Mouse (Mus musculus) neural tube, embryonic 14.5 days (tissue): ENCODE measurements at regions not wholly inside any gene's neighbourhood (a gene's known extent, or its start where the extent isn't known, plus 50 kb on each side); places are given as distances from the start of the nearest gene placed in this dataset.

Source experiments
- ATAC-seq: fragments of 200-750 bp; cut with Nextera tagmentation; 2 replicates; pipeline ENCODE4 v1.8.0; 2017; ENCODE audit warnings: low read depth, mild to moderate bottlenecking, moderate TSS enrichment, moderate library complexity
- H3K27ac ChIP-seq: fragments of 300-500 bp; sonication (generic); 2 replicates; pipeline ENCODE4 v1.5.1; 2014; ENCODE audit warnings: low read depth, mild to moderate bottlenecking, control low read depth, low read length, moderate library complexity, mixed read lengths
- H3K27me3 ChIP-seq: fragments of 300-500 bp; sonication (generic); 2 replicates; pipeline ENCODE4 v1.6.1; 2014; ENCODE audit warnings: low read length; ENCODE audit not compliant: control insufficient read depth, insufficient read depth
- H3K36me3 ChIP-seq: fragments of 300-500 bp; sonication (generic); 2 replicates; pipeline ENCODE4 v1.6.1; 2014; ENCODE audit warnings: low read length, mixed read lengths; ENCODE audit not compliant: control insufficient read depth, insufficient read depth
- H3K4me1 ChIP-seq: fragments of 300-500 bp; sonication (generic); 2 replicates; pipeline ENCODE4 v1.6.1; 2014; ENCODE audit warnings: low read length; ENCODE audit not compliant: control insufficient read depth, insufficient read depth
- H3K4me2 ChIP-seq: fragments of 300-500 bp; sonication (generic); 2 replicates; pipeline ENCODE4 v1.6.1; 2014; ENCODE audit warnings: mild to moderate bottlenecking, low read depth, low read length, control low read depth
- H3K4me3 ChIP-seq: fragments of 300-500 bp; sonication (generic); 2 replicates; pipeline ENCODE4 v1.5.1; 2014; ENCODE audit warnings: low read depth, low read length, control low read depth, mixed read lengths
- H3K9ac ChIP-seq: fragments of 300-500 bp; sonication (generic); replicated peaks from 2 replicates; pipeline ENCODE4 v1.6.1; 2014; ENCODE audit warnings: low read depth, mild to moderate bottlenecking, control low read depth, low read length, mixed read lengths
- H3K9me3 ChIP-seq: fragments of 300-500 bp; sonication (generic); 2 replicates; pipeline ENCODE4 v1.6.1; 2016; ENCODE audit warnings: low read length; ENCODE audit not compliant: control insufficient read depth
- WGBS: fragments of 180-500 bp; shearing (Covaris S2); extraction: QIAGEN DNeasy Blood & Tissue Kit; methylation state at CpG from one replicate; pipeline ENCODE4 v1.1.7; 2014; 5-methylcytosine and 5-hydroxymethylcytosine counted together

DNA sequence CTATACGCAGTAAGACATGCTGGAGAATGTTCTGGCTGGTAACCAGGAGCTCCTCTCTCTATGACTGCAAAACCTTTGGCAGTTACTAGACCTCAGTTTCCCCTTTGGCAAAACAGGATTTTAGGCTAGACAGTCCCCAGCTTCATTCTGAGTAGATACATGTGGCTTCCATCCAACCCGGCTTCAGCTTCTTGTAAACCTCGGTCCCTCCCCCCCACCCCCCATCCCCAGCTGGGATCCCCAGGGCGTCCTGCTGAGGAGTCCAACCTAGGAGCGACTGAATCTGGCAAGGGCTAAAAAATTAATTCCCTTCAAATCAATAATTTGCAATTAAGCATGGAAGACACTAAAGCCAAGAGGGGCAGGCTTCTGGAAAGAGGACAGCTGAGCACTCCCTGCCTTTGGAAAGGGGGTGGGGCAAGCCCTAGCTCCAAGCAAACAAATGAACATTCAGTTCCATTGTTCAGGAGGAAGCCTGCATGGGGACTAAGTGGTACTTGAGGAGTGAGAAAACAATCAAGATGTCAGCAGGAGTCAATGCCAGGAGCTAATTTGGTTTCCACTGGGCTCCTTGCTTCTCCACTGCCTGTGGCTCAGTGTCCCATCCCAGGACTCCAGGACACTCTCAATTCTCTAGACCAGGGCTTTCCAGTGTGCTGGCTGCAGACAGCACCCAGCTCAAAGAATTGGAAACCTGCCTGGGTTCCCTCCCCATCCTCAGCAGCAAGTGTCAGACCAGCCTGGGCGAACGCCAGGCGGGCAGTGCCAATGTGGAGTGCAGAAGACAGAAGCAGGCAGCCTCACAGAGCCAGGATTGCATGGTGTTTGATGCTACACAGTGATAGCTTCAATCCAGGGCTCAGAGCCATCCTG, 1528.0 kb upstream of the Gulo start:
- 11% methylated on average over 8 of the region's 8 CpGs for WGBS
- Histone ChIP-seq H3K36me3 (no peaks in the 10 kb centered on the region), H3K9ac (no peak overlapping the region), H3K4me3 (no peak overlapping the region), H3K27me3 (no peaks in the 10 kb centered on the region), H3K4me1 (peaks cover 8% of the 10 kb centered on the region; the same call in 1 of the 2 replicates), H3K27ac (peak overlapping the region; percentile 46), H3K9me3 (no peaks in the 10 kb centered on the region), H3K4me2 (no peak overlapping the region)
- peak; percentile 60; the same call in 1 of the 2 replicates for ATAC-seq

GRCm38 (mm10) chr14:67506729-67507395, 1497.9 kb upstream of the Gulo start:
- Histone ChIP-seq H3K9me3 (no peaks in the 10 kb centered on the region), H3K27ac (no peak overlapping the region)

GRCm38 (mm10) chr14:67492086-67492485, 1483.1 kb upstream of the Gulo start:
- Histone ChIP-seq H3K9ac (no peak overlapping the region), H3K27ac (no peak overlapping the region), H3K4me3 (no peak overlapping the region), H3K27me3 (no peaks in the 10 kb centered on the region), H3K4me2 (no peak overlapping the region), H3K4me1 (no peaks in the 10 kb centered on the region), H3K9me3 (no peaks in the 10 kb centered on the region), H3K36me3 (no peaks in the 10 kb centered on the region)
- WGBS, result 91% methylated on average over 10 of the region's 10 CpGs
- no peak for ATAC-seq

More at GRCm38 (mm10) chr14:67506729-67507395, 1497.9 kb upstream of the Gulo start:
- Histone ChIP-seq H3K36me3 (no peaks in the 10 kb centered on the region), H3K9ac (no peak overlapping the region), H3K4me3 (no peak overlapping the region), H3K27me3 (no peaks in the 10 kb centered on the region), H3K4me2 (no peak overlapping the region), H3K4me1 (0 out of 2 replicates have a peak, but pooled peaks cover 6% of the 10 kb centered on the region)
- 30% methylated on average over 12 of the region's 12 CpGs for WGBS
- peak; percentile 68 for ATAC-seq

DNA sequence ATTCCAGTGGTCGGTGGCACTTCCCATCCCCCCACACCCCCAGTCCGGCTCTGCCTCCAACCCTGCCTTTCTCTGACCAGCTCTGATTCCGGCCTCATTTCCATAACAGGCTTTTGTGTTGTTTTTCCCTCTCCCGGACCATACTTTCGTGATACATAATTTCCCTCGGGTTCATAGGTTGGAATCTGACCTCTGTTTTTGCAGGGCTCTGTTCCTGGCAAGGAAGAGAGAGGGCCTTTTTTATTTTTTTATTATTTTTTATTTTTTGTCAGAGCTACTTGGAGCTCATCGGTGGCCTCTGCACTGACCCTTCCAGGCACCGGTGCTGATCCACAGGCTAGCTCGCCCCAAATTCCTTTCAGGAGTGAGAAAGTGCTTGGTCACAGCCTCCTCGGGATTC, 1477.7 kb upstream of the Gulo start:
- no peaks in the 10 kb centered on the region for H3K9me3 ChIP-seq
- H3K36me3 ChIP-seq, result no peaks in the 10 kb centered on the region
- H3K27me3 ChIP-seq, result no peaks in the 10 kb centered on the region
- no peak overlapping the region for H3K4me3 ChIP-seq
- no peaks in the 10 kb centered on the region for H3K4me1 ChIP-seq
- no peak overlapping the region for H3K9ac ChIP-seq
- H3K4me2 ChIP-seq, result no peak overlapping the region
- 26% methylated on average over 10 of the region's 10 CpGs for WGBS
- ATAC-seq, result no peak
- no peak overlapping the region for H3K27ac ChIP-seq

GRCm38 (mm10) chr14:67485449-67485800, 1476.4 kb upstream of the Gulo start:
- Histone ChIP-seq H3K4me2 (no peak overlapping the region), H3K4me1 (no peaks in the 10 kb centered on the region), H3K4me3 (no peak overlapping the region), H3K27ac (no peak overlapping the region), H3K27me3 (no peaks in the 10 kb centered on the region), H3K36me3 (no peaks in the 10 kb centered on the region), H3K9me3 (no peaks in the 10 kb centered on the region), H3K9ac (no peak overlapping the region)
- 95% methylated on average over 4 of the region's 4 CpGs for WGBS
- no peak for ATAC-seq

GRCm38 (mm10) chr14:67484533-67485448, 1475.8 kb upstream of the Gulo start:
- Histone ChIP-seq H3K36me3 (no peaks in the 10 kb centered on the region), H3K27ac (no peak overlapping the region), H3K9ac (no peak overlapping the region), H3K9me3 (no peaks in the 10 kb centered on the region), H3K4me2 (no peak overlapping the region), H3K27me3 (no peaks in the 10 kb centered on the region), H3K4me1 (no peaks in the 10 kb centered on the region), H3K4me3 (no peak overlapping the region)
- 58% methylated on average over 19 of the region's 19 CpGs for WGBS
- ATAC-seq, result no peak
